Mouse (Mus musculus) heart, adult 2 months (tissue): ENCODE data around the gene Fgfr2.

ENCODE experiments used
- CTCF ChIP-seq: fragments of 200-600 bp; IDR thresholded peaks from 2 replicates; pipeline ENCODE4 v1.8.1; 2022; ENCODE audit warnings: antibody characterized with exemption, mild to moderate bottlenecking, moderate library complexity
- EP300 ChIP-seq: fragments of 200-500 bp; IDR thresholded peaks from 2 replicates; pipeline ENCODE4 v1.6.1; 2011; ENCODE audit warnings: low read depth, low read length, control low read depth; ENCODE audit not compliant: insufficient read depth
- POLR2A ChIP-seq: fragments of 200-500 bp; IDR thresholded peaks from 2 replicates; pipeline ENCODE4 v1.6.1; 2011; ENCODE audit warnings: mild to moderate bottlenecking, low read depth, low read length, control low read depth; ENCODE audit not compliant: insufficient read depth

DNA sequence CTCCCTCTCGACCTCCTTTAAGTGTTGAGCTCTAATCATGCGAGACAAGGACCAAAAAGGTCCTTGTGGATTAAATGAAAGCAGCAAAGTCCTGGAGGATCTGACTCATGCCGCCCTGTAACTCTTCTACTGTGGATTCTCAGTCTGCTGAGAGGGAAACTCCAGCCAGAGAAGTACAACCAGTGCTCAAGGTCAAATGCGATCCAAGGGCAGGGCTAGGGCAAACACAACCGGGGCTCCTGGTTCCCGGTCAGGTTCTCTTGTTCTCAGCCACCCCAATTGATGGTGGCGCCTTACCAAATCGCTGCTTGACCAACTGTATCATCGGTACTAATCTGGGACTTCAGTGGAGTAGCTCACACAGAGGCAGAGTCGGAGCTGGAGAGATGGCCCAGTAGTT is 322.3 kb downstream of the Fgfr2 start:
- TF ChIP-seq CTCF (no peak), POLR2A (no peak), EP300 (no peak)
